Mouse (Mus musculus) kidney, postnatal 14 days (tissue): ENCODE measurements around the gene Lsmem1.
A peak's percentile ranks its signal among the peaks of the same experiment; 100 is the strongest.
"Not testable (repeated sequence)": the region's sequence is repeated elsewhere in the genome, so short reads cannot be mapped to it uniquely, and the experiment has no call there.

Experiments used
- DNase-seq: peaks from one replicate; pipeline ENCODE4 v3.0.0; 2022; ENCODE audit warnings: mixed read lengths

The Lsmem1 gene

GRCm38 (mm10) chr12:40209049-40209448, 9.8 kb upstream of the Lsmem1 start:
- DNase-seq = no peak

GRCm38 (mm10) chr12:40207909-40208308, 8.6 kb upstream of the Lsmem1 start:
- DNase-seq = no peak

GRCm38 (mm10) chr12:40202161-40203035, 3.1 kb upstream of the Lsmem1 start:
- DNase-seq = no peak

GRCm38 (mm10) chr12:40200484-40201235, 1.4 kb upstream of the Lsmem1 start:
- DNase-seq = no peak

- peak; percentile 68 for DNase-seq
Observed at GRCm38 (mm10) chr12:40199795-40200402, 609 bp upstream of the Lsmem1 start.

GRCm38 (mm10) chr12:40198427-40198826, 863 bp downstream of the Lsmem1 start:
- DNase-seq = no peak

GRCm38 (mm10) chr12:40198019-40198418, 1.3 kb downstream of the Lsmem1 start:
- DNase-seq = no peak

GRCm38 (mm10) chr12:40197511-40197910, 1.8 kb downstream of the Lsmem1 start:
- no peak for DNase-seq

GRCm38 (mm10) chr12:40185474-40185873, 13.8 kb downstream of the Lsmem1 start:
- no peak for DNase-seq

- peak; percentile 13 for DNase-seq
Observed at GRCm38 (mm10) chr12:40177089-40177488, 22.2 kb downstream of the Lsmem1 start.

GRCm38 (mm10) chr12:40176158-40176557, 23.1 kb downstream of the Lsmem1 start:
- DNase-seq = no peak

GRCm38 (mm10) chr12:40175171-40175570, 24.1 kb downstream of the Lsmem1 start:
- not testable (repeated sequence) for DNase-seq

GRCm38 (mm10) chr12:40171637-40172036, 27.7 kb downstream of the Lsmem1 start:
- no peak for DNase-seq

GRCm38 (mm10) chr12:40169675-40170074, 29.6 kb downstream of the Lsmem1 start:
- no peak for DNase-seq

GRCm38 (mm10) chr12:40164621-40165020, 34.7 kb downstream of the Lsmem1 start:
- peak; percentile 40 for DNase-seq

GRCm38 (mm10) chr12:40160777-40161176, 38.5 kb downstream of the Lsmem1 start:
- DNase-seq = no peak

- DNase-seq = no peak
Observed at GRCm38 (mm10) chr12:40154188-40154587, 45.1 kb downstream of the Lsmem1 start.

GRCm38 (mm10) chr12:40152353-40153069, 46.8 kb downstream of the Lsmem1 start:
- DNase-seq = no peak

- DNase-seq = no peak
Observed at GRCm38 (mm10) chr12:40147319-40147718, 52.0 kb downstream of the Lsmem1 start.

GRCm38 (mm10) chr12:40146510-40146909, 52.8 kb downstream of the Lsmem1 start:
- no peak for DNase-seq

GRCm38 (mm10) chr12:40140706-40141105, 58.6 kb downstream of the Lsmem1 start:
- no peak for DNase-seq

- no peak for DNase-seq
Observed at GRCm38 (mm10) chr12:40139484-40140245, 59.6 kb downstream of the Lsmem1 start.
